Mouse (Mus musculus) cerebellum, adult 2 months (tissue): Measurements from ENCODE around the gene Dut. TPM values are rescaled to one million over a fixed set of nuclear protein-coding genes. Genes with fewer than 3 reads are reported as not detected.

Experiments
- DNase-seq, 2 experiments: peaks; one replicate each; pipeline ENCODE4 v3.0.0; 2021
- H3K27ac ChIP-seq: fragments of 200-500 bp; 2 replicates; pipeline ENCODE4 v1.5.1; 2012; ENCODE audit warnings: low read length, control low read depth, inconsistent platforms; ENCODE audit not compliant: insufficient read depth
- H3K27me3 ChIP-seq: fragments of 200-500 bp; 2 replicates; pipeline ENCODE4 v1.6.1; 2012; ENCODE audit warnings: inconsistent platforms, mild to moderate bottlenecking, low read length, moderate library complexity; ENCODE audit not compliant: control insufficient read depth, insufficient read depth
- H3K4me1 ChIP-seq: fragments of 200-500 bp; 2 replicates; pipeline ENCODE4 v1.6.1; 2011; ENCODE audit warnings: low read length; ENCODE audit not compliant: control insufficient read depth, insufficient read depth
- H3K4me3 ChIP-seq: fragments of 200-500 bp; replicated peaks from 2 replicates; pipeline ENCODE3; 2011; ENCODE audit warnings: mild to moderate bottlenecking, low read depth, low read length, control low read depth; ENCODE audit not compliant: insufficient read depth
- CTCF ChIP-seq: fragments of 200-500 bp; IDR thresholded peaks from 2 replicates; pipeline ENCODE4 v1.5.1; 2011; ENCODE audit warnings: low read depth, mild to moderate bottlenecking, control low read depth, low read length, moderate library complexity, borderline replicate concordance; ENCODE audit not compliant: insufficient read depth
- POLR2A ChIP-seq: fragments of 200-500 bp; IDR thresholded peaks from 2 replicates; pipeline ENCODE4 v1.6.1; 2011; ENCODE audit warnings: low read length, control low read depth, borderline replicate concordance; ENCODE audit not compliant: insufficient read depth
- WGBS: fragments of 180-500 bp; shearing (Covaris S2); methylation state at CpG from one replicate; pipeline ENCODE4 v1.1.7; 2018; 5-methylcytosine and 5-hydroxymethylcytosine counted together
- polyA plus RNA-seq: library from polyadenylated mRNA; depleted of rRNA; stranded (reverse); fragments of >200 nt; gene quantifications from 2 replicates; pipeline ENCODE4 v1.2.3, GENCODE M21; 2012; rRNA removed

Gene Dut
- 42.6 and 44.8 TPM in 2 replicates for polyA plus RNA-seq

DNA sequence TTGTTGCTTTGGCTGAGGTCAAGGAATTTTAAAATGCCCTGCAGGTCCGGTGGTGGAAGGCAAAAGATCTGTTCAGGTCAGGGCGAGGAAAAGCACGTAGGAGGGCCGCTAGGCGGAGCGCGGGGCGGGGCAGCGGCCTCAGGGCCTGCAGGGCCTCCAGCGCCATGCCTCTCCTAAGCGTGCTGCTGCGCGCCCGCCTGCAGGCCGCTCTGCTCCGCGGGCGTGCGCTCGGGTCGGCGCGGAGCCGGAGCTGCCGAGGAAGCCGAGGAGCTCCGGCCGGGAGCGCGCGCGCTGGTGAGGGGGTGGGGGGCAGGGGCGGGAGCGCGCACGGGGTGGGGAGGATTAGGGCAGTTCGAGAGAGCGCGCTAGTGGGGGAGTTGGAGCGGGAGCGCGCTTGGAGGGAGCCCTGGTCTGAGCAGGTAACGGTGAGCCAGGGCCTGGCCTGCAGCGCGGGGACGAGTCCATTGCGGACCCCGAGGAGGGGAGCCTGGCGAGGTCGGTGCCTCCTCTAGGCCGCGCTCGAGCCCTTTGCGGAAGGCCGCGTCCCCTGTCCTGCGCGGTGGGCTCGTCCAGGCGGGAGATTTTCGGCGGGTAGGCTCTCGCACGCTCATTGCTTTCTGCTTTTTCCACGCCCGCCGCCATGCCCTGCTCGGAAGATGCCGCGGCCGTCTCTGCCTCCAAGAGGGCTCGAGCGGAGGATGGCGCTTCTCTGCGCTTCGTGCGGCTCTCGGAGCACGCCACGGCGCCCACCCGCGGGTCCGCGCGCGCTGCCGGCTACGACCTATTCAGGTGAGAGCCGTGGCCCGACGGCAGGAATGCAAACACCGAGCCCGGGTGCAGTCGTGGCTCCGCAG, at the start of gene Dut:
Gene Dut (plus strand): TSS at position 83 of the 854 bp plus-strand sequence.
- Histone ChIP-seq H3K27me3 (no peaks in the 10 kb centered on the region), H3K4me3 (peak within 1 kb of the TSS; percentile 70), H3K27ac (peak within 1 kb of the TSS; percentile 85), H3K4me1 (peaks cover 3% of the 10 kb centered on the region; the same call in 1 of the 2 replicates)
- under 1% methylated on average over 93 of the region's 96 CpGs for WGBS
- TF ChIP-seq CTCF (0 out of 2 replicates have a peak, but pooled peaks have one; percentile 6), POLR2A (peak; percentile 76)
- peak; percentile 98 to 99 for DNase-seq

DNA sequence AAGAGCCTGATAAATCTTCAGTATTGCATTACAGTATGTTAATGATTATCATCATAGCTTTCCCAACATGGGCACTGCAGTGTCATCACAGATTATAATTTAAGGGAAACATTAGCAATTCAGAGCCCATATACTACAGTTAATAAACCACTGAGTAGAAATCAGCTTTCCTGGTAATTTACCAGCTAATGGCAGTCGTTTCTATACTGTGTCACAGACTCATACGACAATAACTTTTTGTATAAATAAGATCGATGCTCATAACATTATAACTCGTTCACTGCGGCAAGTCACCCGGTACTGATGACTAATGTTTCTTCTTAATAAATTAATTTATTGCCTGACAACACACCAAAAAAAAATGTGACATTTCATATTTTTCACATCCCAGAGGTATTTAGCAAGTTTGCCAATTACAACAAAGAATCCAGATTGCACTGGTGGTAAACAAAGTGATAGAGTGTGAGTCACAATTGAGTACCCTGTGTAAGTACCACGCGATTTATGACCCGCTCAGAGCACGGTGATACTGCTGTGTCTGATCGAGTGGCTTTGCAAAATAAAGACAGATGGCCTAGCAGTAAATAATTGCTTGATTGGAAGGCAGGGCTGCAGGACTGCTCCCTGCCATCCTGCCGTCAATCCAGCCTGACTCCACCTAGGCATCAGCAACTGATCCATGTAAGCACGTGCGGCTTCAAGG, 37.9 kb upstream of the Dut start:
- Histone ChIP-seq H3K4me3 (no peak overlapping the region), H3K27me3 (no peaks in the 10 kb centered on the region), H3K27ac (no peak overlapping the region), H3K4me1 (no peaks in the 10 kb centered on the region)
- no peak for DNase-seq
- TF ChIP-seq CTCF (no peak), POLR2A (no peak)
- 52% methylated on average over 14 of the region's 14 CpGs for WGBS

DNA sequence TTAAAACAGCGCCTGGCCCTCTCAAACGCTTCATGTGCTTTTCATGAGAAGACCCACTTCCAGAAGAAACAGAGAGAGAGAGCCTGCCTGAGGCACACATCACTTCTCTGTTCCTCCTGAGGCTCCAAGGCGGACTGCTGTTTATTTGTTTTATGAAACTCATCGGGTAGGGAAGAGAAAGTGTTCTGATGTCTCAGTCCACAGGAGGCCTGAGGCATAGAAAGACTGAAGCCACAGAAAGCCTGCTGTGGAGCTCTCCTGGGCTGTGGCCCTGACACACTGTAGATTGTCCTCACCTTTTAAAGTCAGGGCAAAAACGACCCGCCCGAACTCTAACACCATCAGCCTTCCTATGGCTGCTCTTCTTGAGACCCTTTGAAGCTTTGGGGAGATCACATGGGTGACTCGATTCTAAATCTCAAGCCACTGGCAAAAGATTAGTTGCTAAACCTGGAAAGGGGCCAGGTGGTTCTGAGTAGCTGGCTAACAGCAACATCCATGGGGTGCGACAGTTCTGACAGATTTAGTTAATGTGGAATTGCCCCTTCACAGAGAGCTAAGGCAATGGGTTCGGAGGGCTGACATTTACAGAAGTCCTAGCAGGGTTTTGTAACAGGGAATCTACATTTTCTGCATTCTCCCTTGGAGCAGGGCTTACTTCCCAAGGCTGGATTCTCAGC, 35.0 kb upstream of the Dut start:
- H3K4me1 ChIP-seq, result no peaks in the 10 kb centered on the region
- DNase-seq, result no peak
- no peaks in the 10 kb centered on the region; the same call in 1 of the 2 replicates for H3K27me3 ChIP-seq
- H3K4me3 ChIP-seq, result no peak overlapping the region
- TF ChIP-seq CTCF, result no peak
- TF ChIP-seq POLR2A, result no peak
- H3K27ac ChIP-seq, result no peak overlapping the region
- WGBS, result 53% methylated on average over 10 of the region's 10 CpGs

DNA sequence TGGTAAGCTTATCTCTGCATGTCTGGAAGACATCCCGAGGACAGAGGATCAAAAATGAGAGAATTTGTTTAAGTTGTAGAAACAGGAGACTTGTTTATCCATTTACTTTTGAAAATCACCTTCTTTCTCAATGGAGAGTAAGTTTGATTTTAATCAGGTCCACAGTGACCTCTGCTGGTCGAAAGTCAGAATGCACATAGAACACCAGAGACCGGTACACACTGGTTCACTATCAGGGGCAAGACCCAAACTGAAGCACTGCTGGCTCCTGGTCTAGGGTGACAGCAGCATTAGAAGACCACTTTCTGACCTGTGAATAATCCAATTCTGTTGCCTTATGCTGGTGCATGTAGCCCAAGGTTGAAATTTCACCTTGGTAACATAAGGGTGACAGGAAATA, 32.4 kb upstream of the Dut start:
- TF ChIP-seq CTCF, result peak; percentile 73
- TF ChIP-seq POLR2A, result no peak
- peak; percentile 50 to 60 for DNase-seq
- WGBS, result 3% methylated on average over 3 of the region's 3 CpGs
- Histone ChIP-seq H3K27me3 (no peaks in the 10 kb centered on the region; the same call in 1 of the 2 replicates), H3K27ac (no peak overlapping the region), H3K4me3 (no peak overlapping the region), H3K4me1 (no peaks in the 10 kb centered on the region)

DNA sequence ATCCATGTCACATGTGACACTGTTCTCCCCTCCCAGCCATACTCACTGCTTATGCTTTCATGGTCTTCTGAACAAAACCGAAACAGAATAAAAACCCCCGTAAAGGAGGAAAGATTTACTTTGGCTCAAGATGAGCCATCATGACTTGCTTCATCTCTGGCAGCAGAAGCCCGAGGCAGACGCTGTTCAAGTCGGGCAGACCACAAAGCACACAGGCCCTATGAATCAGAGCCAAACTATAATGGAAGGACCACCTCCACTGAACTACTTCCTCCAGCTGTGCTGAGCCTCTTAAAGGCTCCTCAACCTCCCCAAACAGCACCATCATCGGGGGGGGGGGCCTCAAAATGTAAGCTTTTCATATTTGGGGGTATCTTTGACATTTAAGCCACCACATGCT, 29.7 kb upstream of the Dut start:
- WGBS, result 45% methylated on average over 6 of the region's 6 CpGs
- H3K27ac ChIP-seq, result no peak overlapping the region
- no peak overlapping the region for H3K4me3 ChIP-seq
- TF ChIP-seq POLR2A (no peak), CTCF (no peak)
- H3K4me1 ChIP-seq, result no peaks in the 10 kb centered on the region
- H3K27me3 ChIP-seq, result no peaks in the 10 kb centered on the region; the same call in 1 of the 2 replicates
- no peak for DNase-seq

DNA sequence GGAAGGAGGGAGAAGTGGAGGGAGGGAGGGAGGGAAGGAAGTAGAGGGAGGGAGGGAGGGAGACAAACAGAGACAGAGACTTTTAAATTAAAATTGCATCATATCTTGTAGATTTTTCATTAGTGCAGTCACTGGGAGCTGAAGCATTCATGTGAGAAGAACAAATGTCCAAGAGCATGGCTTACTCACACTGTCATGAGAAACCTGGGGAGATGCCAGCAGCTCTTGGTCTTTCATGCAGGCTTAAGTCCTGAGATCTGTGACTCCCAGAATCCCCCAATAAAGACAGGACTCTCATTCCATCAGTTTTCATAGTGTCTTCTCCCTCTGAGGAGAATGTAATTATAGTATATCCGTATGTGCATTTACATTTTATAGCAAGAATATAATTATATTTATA, 28.4 kb upstream of the Dut start:
- no peak overlapping the region for H3K4me3 ChIP-seq
- no peaks in the 10 kb centered on the region for H3K4me1 ChIP-seq
- no peak for DNase-seq
- no peak for TF ChIP-seq POLR2A
- no peak for TF ChIP-seq CTCF
- H3K27me3 ChIP-seq, result no peaks in the 10 kb centered on the region; the same call in 1 of the 2 replicates
- WGBS, result 100% methylated on average over 1 of the region's 1 CpGs
- no peak overlapping the region for H3K27ac ChIP-seq

DNA sequence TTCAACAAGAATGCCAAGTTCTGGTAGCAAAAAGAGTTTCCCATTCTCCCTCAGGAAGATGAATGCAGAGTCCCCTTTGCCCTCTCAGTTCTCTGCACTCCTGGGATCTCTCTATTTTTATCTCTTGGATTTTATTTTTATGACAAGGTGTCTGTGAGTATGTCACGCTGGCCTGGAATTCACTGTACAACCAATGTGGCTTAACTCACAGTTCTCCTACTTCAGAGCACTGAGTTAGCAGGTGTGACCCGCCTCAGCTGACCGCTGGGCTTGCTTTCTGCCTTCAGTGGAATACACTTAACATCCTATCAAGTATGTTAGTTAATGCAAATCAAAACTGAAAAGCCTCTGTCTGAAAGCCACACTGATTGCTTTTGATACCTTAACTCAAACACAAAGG, 27.7 kb upstream of the Dut start:
- 81% methylated on average over 3 of the region's 3 CpGs for WGBS
- H3K27me3 ChIP-seq, result no peaks in the 10 kb centered on the region; the same call in 1 of the 2 replicates
- DNase-seq, result no peak
- H3K4me1 ChIP-seq, result no peaks in the 10 kb centered on the region
- no peak overlapping the region for H3K4me3 ChIP-seq
- TF ChIP-seq POLR2A (no peak), CTCF (no peak)
- no peak overlapping the region for H3K27ac ChIP-seq

DNA sequence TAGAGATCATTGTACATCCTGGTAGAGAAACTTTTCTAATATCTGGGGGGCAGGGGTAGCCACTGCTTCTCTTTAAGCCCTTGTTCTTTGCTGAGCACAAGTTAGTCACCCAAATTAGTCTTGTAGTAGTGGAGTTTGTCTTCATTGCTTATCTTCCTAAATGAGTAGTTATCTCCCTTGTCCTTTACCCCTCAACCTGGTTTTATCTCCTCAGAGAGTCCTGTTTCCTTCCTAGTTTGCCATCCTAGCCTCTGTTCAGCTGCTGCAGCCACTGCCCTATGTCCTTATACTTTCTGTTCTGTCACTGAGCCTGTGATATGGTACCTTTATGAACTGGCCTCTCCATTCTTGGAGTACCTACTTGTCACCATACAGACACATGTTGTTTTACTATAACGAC, 25.3 kb upstream of the Dut start:
- Histone ChIP-seq H3K27me3 (no peaks in the 10 kb centered on the region), H3K4me1 (no peaks in the 10 kb centered on the region), H3K4me3 (no peak overlapping the region), H3K27ac (no peak overlapping the region)
- TF ChIP-seq CTCF (no peak), POLR2A (no peak)
- WGBS, result 87% methylated on average over 1 of the region's 1 CpGs
- DNase-seq, result no peak
